Mouse (Mus musculus) kidney, adult 2 months (tissue): ENCODE data around the gene Tbl1xr1. TPM values are rescaled to one million over a fixed set of nuclear protein-coding genes. Genes with fewer than 3 reads are reported as not detected.

Source experiments
- DNase-seq: peaks from one replicate; pipeline ENCODE4 v3.0.0; 2021
- H3K27ac ChIP-seq: fragments of 200-500 bp; 2 replicates; pipeline ENCODE4 v1.5.1; 2012; ENCODE audit warnings: low read depth, low read length, control low read depth, inconsistent platforms; ENCODE audit not compliant: insufficient read depth
- H3K27me3 ChIP-seq: fragments of 200-500 bp; replicated peaks from 2 replicates; pipeline ENCODE4 v1.6.1; 2012; ENCODE audit warnings: mild to moderate bottlenecking, moderate library complexity, low read length, inconsistent platforms; ENCODE audit not compliant: control insufficient read depth, insufficient read depth
- H3K36me3 ChIP-seq: fragments of 200-500 bp; 2 replicates; pipeline ENCODE4 v1.6.1; 2012; ENCODE audit warnings: mild to moderate bottlenecking, moderate library complexity, low read length, inconsistent platforms; ENCODE audit not compliant: control insufficient read depth, insufficient read depth
- H3K4me1 ChIP-seq: fragments of 200-500 bp; 2 replicates; pipeline ENCODE4 v1.6.1; 2011; ENCODE audit warnings: low read length; ENCODE audit not compliant: control insufficient read depth, insufficient read depth
- H3K4me3 ChIP-seq: fragments of 200-500 bp; 2 replicates; pipeline ENCODE4 v1.5.1; 2011; ENCODE audit warnings: mild to moderate bottlenecking, low read depth, low read length, control low read depth; ENCODE audit not compliant: insufficient read depth
- CTCF ChIP-seq: fragments of 200-500 bp; conservative IDR thresholded peaks from 2 replicates; pipeline ENCODE4 v1.5.1; 2011; ENCODE audit warnings: low read depth, mild to moderate bottlenecking, control low read depth, low read length, moderate library complexity, mixed read lengths; ENCODE audit not compliant: insufficient read depth, insufficient read length
- POLR2A ChIP-seq: fragments of 200-500 bp; IDR thresholded peaks from one replicate; pipeline ENCODE4 v1.6.1; 2011; ENCODE audit warnings: low read depth, low read length, control low read depth
- WGBS: fragments of 180-500 bp; shearing (Covaris S2); methylation state at CpG from one replicate; pipeline ENCODE4 v1.1.7; 2018; 5-methylcytosine and 5-hydroxymethylcytosine counted together
- polyA plus RNA-seq: library from polyadenylated mRNA; depleted of rRNA; stranded (reverse); fragments of >200 nt; gene quantifications from 2 replicates; pipeline ENCODE4 v1.2.3, GENCODE M21; 2012

The Tbl1xr1 gene
- polyA plus RNA-seq, 1 experiment, result 26.7 TPM

DNA sequence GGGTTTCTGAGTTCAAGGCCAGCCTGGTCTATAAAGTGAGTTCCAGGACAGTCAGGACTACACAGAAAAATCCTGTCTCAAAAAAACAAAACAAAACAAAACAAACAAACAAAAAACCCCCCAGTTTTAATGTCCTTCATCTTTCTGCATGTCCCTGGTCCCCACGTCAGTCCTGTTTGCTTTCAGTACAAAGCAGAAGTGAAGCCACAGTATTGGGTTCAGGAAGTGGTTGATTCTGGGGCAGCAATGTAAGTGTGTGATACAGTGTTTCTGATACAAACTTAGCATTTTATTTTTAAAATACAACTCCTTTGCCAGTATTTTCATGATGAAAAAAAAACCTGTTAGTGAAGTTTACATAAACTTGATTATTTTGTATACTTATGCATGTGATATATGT is 76.3 kb downstream of the Tbl1xr1 start:
- no peaks in the 10 kb centered on the region for H3K36me3 ChIP-seq
- no peak for DNase-seq
- H3K27ac ChIP-seq, result no peak overlapping the region
- 78% methylated on average over 1 of the region's 1 CpGs for WGBS
- no peak for TF ChIP-seq CTCF
- TF ChIP-seq POLR2A, result no peak
- no peak overlapping the region for H3K4me3 ChIP-seq
- H3K27me3 ChIP-seq, result no peaks in the 10 kb centered on the region
- no peaks in the 10 kb centered on the region for H3K4me1 ChIP-seq

DNA sequence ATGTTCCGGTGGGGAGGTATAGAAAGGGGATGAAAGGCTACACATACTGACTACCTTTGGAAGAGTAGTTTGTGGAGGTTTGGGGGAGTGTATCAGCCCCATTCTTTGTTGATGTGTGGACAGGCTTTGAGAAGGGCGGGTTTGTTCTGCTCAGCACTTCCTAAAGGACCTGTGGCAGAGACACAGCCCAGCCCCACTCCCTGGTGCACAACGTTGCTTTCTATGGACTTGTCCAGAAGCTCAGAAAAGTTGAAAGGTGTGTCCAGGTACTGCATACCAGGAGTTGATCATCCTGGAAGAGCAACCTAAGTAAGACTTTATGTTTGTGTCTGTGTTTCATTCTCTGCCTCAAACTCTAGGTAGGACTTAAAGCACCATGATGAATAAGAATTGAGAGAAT is 78.1 kb downstream of the Tbl1xr1 start:
- H3K27ac ChIP-seq, result no peak overlapping the region
- no peaks in the 10 kb centered on the region for H3K27me3 ChIP-seq
- no peaks in the 10 kb centered on the region for H3K4me1 ChIP-seq
- WGBS, result 92% methylated on average over 3 of the region's 3 CpGs
- H3K36me3 ChIP-seq, result no peaks in the 10 kb centered on the region
- no peak for TF ChIP-seq POLR2A
- TF ChIP-seq CTCF, result no peak
- H3K4me3 ChIP-seq, result no peak overlapping the region
- no peak for DNase-seq

DNA sequence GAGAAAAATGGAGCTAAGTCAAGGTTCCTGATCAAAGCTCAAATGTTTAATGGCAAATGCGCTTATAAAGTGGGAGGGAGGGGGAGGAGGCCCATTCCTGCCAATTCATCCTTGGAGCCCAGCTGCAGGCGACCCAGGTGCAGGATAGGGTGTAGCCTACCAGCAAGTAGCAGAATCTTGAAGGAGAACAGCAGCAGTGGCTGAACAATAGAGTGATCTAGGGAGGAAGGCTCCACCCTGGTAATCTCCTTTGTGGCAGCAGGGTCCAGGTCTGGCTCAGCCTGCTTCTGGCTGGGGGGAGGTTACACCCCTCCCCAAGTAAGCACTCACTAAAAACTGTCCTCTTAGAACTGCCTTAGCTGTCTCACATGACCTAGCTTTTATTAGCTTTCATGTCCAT is 79.9 kb downstream of the Tbl1xr1 start:
- Histone ChIP-seq H3K36me3 (no peaks in the 10 kb centered on the region), H3K27ac (no peak overlapping the region), H3K4me1 (no peaks in the 10 kb centered on the region), H3K4me3 (no peak overlapping the region), H3K27me3 (no peaks in the 10 kb centered on the region)
- DNase-seq, result no peak
- WGBS, result 38% methylated on average over 2 of the region's 2 CpGs
- TF ChIP-seq POLR2A (no peak), CTCF (no peak)

DNA sequence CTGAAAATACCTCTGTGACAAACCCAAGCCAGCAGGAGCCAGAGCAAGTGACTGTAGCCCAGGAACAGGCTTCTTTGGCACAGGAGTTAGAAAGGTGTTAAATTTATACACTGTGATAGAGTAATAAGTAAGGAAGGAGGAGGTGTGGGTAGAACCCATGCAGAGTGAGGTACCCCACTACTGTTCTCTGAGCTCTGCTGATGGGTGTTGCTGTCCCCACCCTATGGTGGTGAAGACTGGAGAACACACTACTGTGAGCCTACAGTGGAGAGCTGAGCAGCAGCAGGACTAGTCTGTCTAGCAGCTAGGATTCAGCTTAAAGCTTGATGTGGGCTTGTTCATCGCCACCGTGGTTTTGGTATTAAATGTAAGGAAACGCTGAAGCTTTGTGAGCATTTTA is 86.5 kb downstream of the Tbl1xr1 start:
- Histone ChIP-seq H3K36me3 (no peaks in the 10 kb centered on the region; the same call in 1 of the 2 replicates), H3K27ac (no peak overlapping the region), H3K4me1 (no peaks in the 10 kb centered on the region), H3K27me3 (no peaks in the 10 kb centered on the region), H3K4me3 (no peak overlapping the region)
- TF ChIP-seq POLR2A, result no peak
- no peak for TF ChIP-seq CTCF
- 99% methylated on average over 3 of the region's 3 CpGs for WGBS
- DNase-seq, result no peak

DNA sequence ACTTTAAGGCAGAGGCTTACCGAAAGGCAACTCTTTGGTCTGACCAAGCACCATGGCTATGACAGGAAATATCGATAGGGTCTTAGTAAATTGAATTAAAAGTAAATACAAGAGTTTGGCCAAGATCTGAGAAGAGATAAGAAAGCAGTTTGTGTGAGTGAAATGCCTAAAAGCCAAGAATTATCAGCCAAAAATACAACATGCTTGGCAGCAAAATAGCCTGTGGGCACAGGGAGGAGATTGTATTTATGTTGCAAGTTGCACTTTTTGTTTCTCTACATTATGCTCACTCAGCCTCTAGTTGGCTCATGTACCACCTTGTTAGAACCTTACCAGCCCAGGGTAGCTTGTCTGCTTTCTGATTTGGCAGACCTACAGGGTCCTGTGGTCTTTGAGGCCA is 91.4 kb downstream of the Tbl1xr1 start:
- DNase-seq, result no peak
- H3K27me3 ChIP-seq, result no peaks in the 10 kb centered on the region
- H3K4me1 ChIP-seq, result no peaks in the 10 kb centered on the region; the same call in 1 of the 2 replicates
- H3K27ac ChIP-seq, result no peak overlapping the region
- no peak overlapping the region for H3K4me3 ChIP-seq
- no peaks in the 10 kb centered on the region for H3K36me3 ChIP-seq
- TF ChIP-seq POLR2A, result no peak
- no peak for TF ChIP-seq CTCF
- WGBS, result 85% methylated on average over 2 of the region's 2 CpGs

DNA sequence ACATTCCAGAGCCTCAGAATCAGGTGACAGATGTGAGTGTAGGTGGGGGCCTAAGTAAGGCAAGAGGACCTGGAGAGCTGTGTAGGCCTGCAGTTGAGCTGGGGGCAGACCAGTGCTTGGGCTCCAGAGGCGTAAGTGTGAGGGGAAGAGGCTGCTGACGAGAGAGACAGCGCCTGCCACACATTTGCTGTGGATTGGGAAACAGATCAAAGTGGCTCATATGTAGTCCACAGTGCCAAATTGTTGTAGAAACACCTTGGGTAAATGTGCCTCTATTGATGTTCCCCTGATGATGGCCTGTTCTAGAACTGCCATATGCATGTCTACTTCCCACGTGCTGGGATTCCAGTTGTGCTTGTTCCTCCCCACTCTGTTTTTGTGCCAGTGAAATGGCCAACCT is 92.0 kb downstream of the Tbl1xr1 start:
- Histone ChIP-seq H3K4me3 (no peak overlapping the region), H3K27ac (no peak overlapping the region), H3K36me3 (no peaks in the 10 kb centered on the region), H3K27me3 (no peaks in the 10 kb centered on the region), H3K4me1 (no peaks in the 10 kb centered on the region; the same call in 1 of the 2 replicates)
- 86% methylated on average over 4 of the region's 4 CpGs for WGBS
- TF ChIP-seq CTCF (no peak), POLR2A (no peak)
- DNase-seq, result peak; percentile 28

DNA sequence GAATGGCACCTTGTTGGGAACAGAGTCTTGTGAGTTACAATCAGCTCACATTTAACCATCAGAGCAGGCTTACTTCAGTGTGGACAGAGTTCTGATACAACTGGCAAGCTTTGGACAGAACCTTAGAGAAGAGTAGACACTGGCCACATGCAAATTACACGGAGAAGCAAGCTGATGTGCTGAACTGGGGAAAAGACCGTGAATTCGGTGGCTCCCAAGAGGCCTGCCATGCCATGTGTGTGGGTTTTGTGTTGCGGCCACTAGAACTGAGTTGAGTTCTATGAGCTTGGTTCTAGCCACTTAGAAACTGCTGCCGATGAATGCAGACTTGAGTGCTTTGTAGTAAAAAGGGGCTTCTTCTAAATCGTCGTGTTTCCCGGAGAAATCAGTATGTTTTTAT is 95.1 kb downstream of the Tbl1xr1 start:
- Histone ChIP-seq H3K36me3 (no peaks in the 10 kb centered on the region), H3K4me3 (no peak overlapping the region), H3K27me3 (no peaks in the 10 kb centered on the region), H3K4me1 (no peaks in the 10 kb centered on the region; the same call in 1 of the 2 replicates), H3K27ac (no peak overlapping the region)
- 82% methylated on average over 8 of the region's 8 CpGs for WGBS
- TF ChIP-seq POLR2A (no peak), CTCF (no peak)
- DNase-seq, result no peak

DNA sequence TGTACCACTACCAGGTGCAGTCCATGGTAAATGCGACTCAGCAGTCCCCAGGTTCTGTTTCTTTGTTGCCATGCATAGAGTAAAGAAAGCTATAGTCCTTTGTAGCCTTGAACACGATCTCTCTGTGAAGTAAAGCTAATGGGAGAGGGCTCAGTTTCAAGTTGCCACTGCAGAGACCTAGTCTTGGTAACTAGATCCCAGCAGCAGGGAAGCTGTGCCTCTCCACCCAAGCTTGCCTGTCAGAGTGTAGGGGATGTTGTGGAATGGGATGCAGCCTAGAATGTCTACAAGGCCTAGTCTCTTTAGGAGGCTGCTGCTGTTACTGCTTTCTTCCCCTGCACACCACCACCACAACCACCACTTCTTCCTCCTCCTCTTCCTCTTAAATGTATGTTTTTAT is 96.0 kb downstream of the Tbl1xr1 start:
- WGBS, result 60% methylated on average over 2 of the region's 2 CpGs
- no peak overlapping the region for H3K4me3 ChIP-seq
- no peak for TF ChIP-seq CTCF
- TF ChIP-seq POLR2A, result no peak
- H3K4me1 ChIP-seq, result no peaks in the 10 kb centered on the region; the same call in 1 of the 2 replicates
- H3K36me3 ChIP-seq, result no peaks in the 10 kb centered on the region
- no peaks in the 10 kb centered on the region for H3K27me3 ChIP-seq
- H3K27ac ChIP-seq, result no peak overlapping the region
- DNase-seq, result no peak
